8 mouse cellular contexts compared by ENCODE assay signal in genomic region chr17:29548994-29549393, GRCm38 (mm10). TPM values are rescaled to one million over a fixed set of nuclear protein-coding genes. Genes with fewer than 3 reads are reported as not detected.
DNase-seq lines count a peak whose midpoint lies in the region; ATAC-seq and TF ChIP-seq lines count a peak whose summit lies in the region.
"Had no signal": no experiment of that assay in that cellular context is flagged by ENCODE, and none has a peak within 500 bp of the region (broad histone marks: within the 10 kb centered on the region; RNA-seq: fewer than 3 reads in every experiment).

No protein-coding gene starts in this region.

- DNase-seq in retina, postnatal 1 day: peak; percentile 8
- DNase-seq in retina, embryonic 14.5 days (ENCODE audit: low spot score): no peak
- DNase-seq in liver, postnatal 0 days: no peak
- DNase-seq in spleen, postnatal 4 days (ENCODE audit: low spot score in 2 of 2): no peak
- no peak for DNase-seq in cerebellum, adult 8-10 months
- no peak for DNase-seq in left cerebral cortex, postnatal 10 days (ENCODE audit: extremely low spot score in 1 of 2, low spot score in 2 of 2)

- TF ChIP-seq EP300 in liver, postnatal 0 days (IDR thresholded peaks at IDR 0.05; ENCODE audit: low read depth): no peak

- intact Hi-C loops in left cerebral cortex, postnatal 10 days (cut with DNase I): no loop called here

- no peaks in the 10 kb centered on the region for H3K36me3 ChIP-seq in liver, postnatal 0 days (replicated peaks; ENCODE audit: insufficient read depth, low read length)

- H3K27ac ChIP-seq in liver, postnatal 0 days (ENCODE audit: low read depth): no peak overlapping the region

- peak overlapping the region; percentile 86 for H3K4me3 ChIP-seq in liver, postnatal 0 days (ENCODE audit: low read depth, low read length)

- no peaks in the 10 kb centered on the region for H3K9me3 ChIP-seq in liver, postnatal 0 days (ENCODE audit: low read length)

- no peak for TF ChIP-seq CTCF in liver, postnatal 0 days (IDR thresholded peaks at IDR 0.05; ENCODE audit: low read depth)

- H3K27me3 ChIP-seq in liver, postnatal 0 days (ENCODE audit: insufficient read depth, low read length): no peaks in the 10 kb centered on the region

- peaks cover 22% of the 10 kb centered on the region for H3K4me1 ChIP-seq in liver, postnatal 0 days (ENCODE audit: insufficient read depth)

- peak; percentile 68 for ATAC-seq in granulocyte monocyte progenitor cell, adult 5-6 weeks (replicated peaks; ENCODE audit: poor library complexity, severe bottlenecking)
- ATAC-seq in liver, postnatal 0 days: no peak

- 33% methylated on average over 8 of the region's 8 CpGs for WGBS in liver, postnatal 0 days (ENCODE audit: insufficient replicate concordance)

- H3K4me2 ChIP-seq in liver, postnatal 0 days (ENCODE audit: low read depth, low read length): peak overlapping the region; percentile 95

- no peak overlapping the region for H3K9ac ChIP-seq in liver, postnatal 0 days (replicated peaks)

RNA-seq across cellular contexts. Expression of gene Gm17657, which starts 0.4 kb away (rescaled TPM):
- total RNA-seq in granulocyte monocyte progenitor cell, adult 5-6 weeks (2014; fragmentation: Nextera tagmentation): 0.47 TPM in 1 of 2 replicates, not detected in the other
- total RNA-seq in granulocyte monocyte progenitor cell, adult 5-6 weeks (2017): not detected in 2 replicates
- not detected in 2 replicates for polyA plus RNA-seq in liver, postnatal 0 days (2015; fragmentation: Nextera tagmentation; extraction: Ambion mirVana)
- total RNA-seq in left cerebral cortex, postnatal 10 days (2021): not detected
- polyA plus RNA-seq: frontal cortex, adult 2 months had no signal

RNA-seq across cellular contexts. Expression of gene Tbc1d22b, which starts 0.6 kb away (rescaled TPM):
- 24.8 and 34.1 TPM in 2 replicates for total RNA-seq in granulocyte monocyte progenitor cell, adult 5-6 weeks (2014; fragmentation: Nextera tagmentation)
- 8.3 and 10.2 TPM in 2 replicates for total RNA-seq in granulocyte monocyte progenitor cell, adult 5-6 weeks (2017)
- polyA plus RNA-seq in liver, postnatal 0 days (2015; fragmentation: Nextera tagmentation; extraction: Ambion mirVana): 1.9 and 2.1 TPM in 2 replicates
- total RNA-seq in left cerebral cortex, postnatal 10 days (2021): 10 to 100 TPM; 47.1 to 48.1 TPM

RNA-seq across cellular contexts. Expression of gene Tmem217, which starts 3.2 kb away (rescaled TPM):
- not detected in 2 replicates for total RNA-seq in granulocyte monocyte progenitor cell, adult 5-6 weeks (2014; fragmentation: Nextera tagmentation)
- total RNA-seq in granulocyte monocyte progenitor cell, adult 5-6 weeks (2017): not detected in 2 replicates
- not detected in 2 replicates for polyA plus RNA-seq in liver, postnatal 0 days (2015; fragmentation: Nextera tagmentation; extraction: Ambion mirVana)
- total RNA-seq in left cerebral cortex, postnatal 10 days (2021): not detected

RNA-seq across cellular contexts. Expression of gene Pim1, which starts 58.4 kb away (rescaled TPM):
- total RNA-seq in granulocyte monocyte progenitor cell, adult 5-6 weeks (2014; fragmentation: Nextera tagmentation): 33.0 and 59.6 TPM in 2 replicates
- total RNA-seq in granulocyte monocyte progenitor cell, adult 5-6 weeks (2017): 89.9 and 94.0 TPM in 2 replicates
- 35.6 and 57.1 TPM in 2 replicates for polyA plus RNA-seq in liver, postnatal 0 days (2015; fragmentation: Nextera tagmentation; extraction: Ambion mirVana)
- total RNA-seq in left cerebral cortex, postnatal 10 days (2021): 1 to 10 TPM; 3.7 to 5.2 TPM
